Mouse (Mus musculus) erythroblast, embryonic 14.5 days (primary cell): ENCODE measurements around the gene Bmf.

Experiments used
- GATA1 ChIP-seq: IDR thresholded peaks from 2 replicates; pipeline ENCODE4 v1.6.1; 2012; ENCODE audit warnings: low read length, inconsistent platforms, mixed read lengths
- TAL1 ChIP-seq: IDR thresholded peaks from 3 replicates; pipeline ENCODE4 v1.6.1; 2012; ENCODE audit warnings: low read length, inconsistent platforms, mixed read lengths

DNA sequence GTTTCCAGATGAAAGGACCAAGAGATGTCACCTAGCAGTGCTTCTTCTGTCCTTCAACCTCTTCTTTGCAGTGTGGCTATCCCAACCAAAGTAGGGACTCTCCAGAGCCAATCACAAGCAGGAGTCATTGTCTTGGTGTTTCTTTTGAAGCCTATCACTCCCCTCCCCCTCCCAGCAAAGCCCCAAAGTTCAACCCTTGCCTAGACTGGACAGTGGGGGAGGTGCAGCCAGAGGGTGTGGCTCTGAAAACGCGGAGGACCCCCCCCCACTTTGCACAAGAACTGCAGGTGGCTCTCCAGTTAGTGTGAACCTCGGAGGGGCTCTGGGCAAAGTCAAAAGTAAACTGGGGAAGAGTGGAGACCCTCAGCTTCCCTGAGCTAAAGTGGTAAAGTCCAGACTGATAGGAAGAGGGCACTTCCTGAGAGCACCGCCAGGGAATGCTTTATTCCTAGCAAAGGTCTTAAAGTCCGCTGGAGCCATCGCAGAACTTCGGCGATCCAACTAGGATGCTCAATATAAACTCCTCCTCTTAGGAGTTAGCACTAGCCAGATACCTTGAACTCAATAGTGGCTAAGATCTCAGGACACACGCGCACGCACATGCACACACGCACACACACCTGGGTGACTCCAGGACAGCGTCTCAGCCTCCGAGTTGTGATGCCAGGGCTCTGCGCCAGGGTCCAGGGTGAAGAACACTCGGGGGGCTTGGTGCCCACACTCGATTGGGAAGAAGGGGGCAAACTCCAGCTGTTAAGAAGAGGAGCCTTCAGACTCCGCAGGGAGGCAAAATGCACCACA, 866 bp downstream of the Bmf start:
- TF ChIP-seq TAL1 (no peak), GATA1 (no peak)
